Mouse (Mus musculus) limb, embryonic 15.5 days (tissue): ENCODE results near the gene Klk1. TPM values are rescaled to one million over a fixed set of nuclear protein-coding genes. Genes with fewer than 3 reads are reported as not detected.

Source experiments
- ATAC-seq: fragments of 200-750 bp; cut with Nextera tagmentation; 2 replicates; pipeline ENCODE4 v1.8.0; 2017; ENCODE audit warnings: low read depth, moderate TSS enrichment; ENCODE audit not compliant: insufficient number of reproducible peaks, low FRiP score, low TSS enrichment
- H3K27ac ChIP-seq: fragments of 300-500 bp; sonication (generic); 2 replicates; pipeline ENCODE4 v1.5.1; 2015; ENCODE audit warnings: moderate library complexity, mild to moderate bottlenecking, inconsistent platforms
- H3K27me3 ChIP-seq: fragments of 300-500 bp; sonication (generic); 2 replicates; pipeline ENCODE4 v1.6.1; 2015; ENCODE audit warnings: inconsistent platforms
- H3K36me3 ChIP-seq: fragments of 300-500 bp; sonication (generic); 2 replicates; pipeline ENCODE4 v1.6.1; 2015; ENCODE audit warnings: inconsistent platforms
- H3K4me1 ChIP-seq: fragments of 300-500 bp; sonication (generic); 2 replicates; pipeline ENCODE4 v1.6.1; 2015; ENCODE audit warnings: inconsistent platforms
- H3K4me2 ChIP-seq: fragments of 300-500 bp; sonication (generic); 2 replicates; pipeline ENCODE4 v1.6.1; 2015; ENCODE audit warnings: mild to moderate bottlenecking, inconsistent platforms
- H3K4me3 ChIP-seq: fragments of 300-500 bp; sonication (generic); 2 replicates; pipeline ENCODE4 v1.5.1; 2015; ENCODE audit warnings: mild to moderate bottlenecking, inconsistent platforms
- H3K9ac ChIP-seq: fragments of 300-500 bp; sonication (generic); 2 replicates; pipeline ENCODE4 v1.6.1; 2015; ENCODE audit warnings: inconsistent platforms
- H3K9me3 ChIP-seq: fragments of 300-500 bp; sonication (generic); 2 replicates; pipeline ENCODE4 v1.6.1; 2016; ENCODE audit warnings: inconsistent platforms
- WGBS: fragments of 180-500 bp; shearing (Covaris S2); methylation state at CpG from one replicate; pipeline ENCODE4 v1.1.7; 2015; 5-methylcytosine and 5-hydroxymethylcytosine counted together
- polyA plus RNA-seq: library from polyadenylated mRNA; unstranded; fragments of >200 nt; fragmentation: Nextera tagmentation; extraction: Ambion mirVana; gene quantifications from 2 replicates; pipeline ENCODE4 v1.2.1, GENCODE M21; 2015

Klk1 gene
- polyA plus RNA-seq, 1 experiment from 2014 or later: 0.20 TPM

DNA sequence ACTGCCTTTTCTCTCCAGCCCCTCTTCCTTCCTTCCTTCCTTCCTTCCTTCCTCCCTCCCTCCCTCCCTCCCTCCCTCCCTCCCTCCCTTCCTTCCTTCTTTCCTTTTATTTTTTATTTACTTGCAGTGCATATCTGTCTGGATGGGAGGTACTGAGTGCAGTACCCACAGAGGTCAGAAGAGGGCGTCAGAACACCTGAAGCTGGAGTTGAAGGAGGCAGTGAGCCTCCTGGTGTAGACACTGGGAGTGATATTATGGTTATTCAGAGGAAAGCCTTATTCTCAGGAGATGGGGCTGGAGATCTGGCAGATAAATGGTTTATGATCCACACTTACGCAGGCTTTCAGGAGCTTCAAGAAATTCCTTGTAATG lies 52.1 kb downstream of the Klk1 start:
- 45% methylated on average over 2 of the region's 2 CpGs for WGBS
- Histone ChIP-seq H3K9me3 (no peaks in the 10 kb centered on the region), H3K9ac (no peak overlapping the region), H3K27ac (no peak overlapping the region), H3K4me2 (no peak overlapping the region), H3K4me3 (no peak overlapping the region), H3K4me1 (no peaks in the 10 kb centered on the region), H3K36me3 (no peaks in the 10 kb centered on the region), H3K27me3 (peaks cover 32% of the 10 kb centered on the region)
- ATAC-seq: no peak

Other genes starting within 250 kb of the Klk1 start
- not detected in 2 replicates for gene Klk1b9, start 249.3 kb upstream of the Klk1 start, polyA plus RNA-seq
- not detected in 2 replicates for gene Klk1b11, start 229.5 kb upstream of the Klk1 start, polyA plus RNA-seq
- 0.31 and 3.5 TPM in 2 replicates for gene Klk1b26, start 213.2 kb upstream of the Klk1 start, polyA plus RNA-seq
- not detected in 2 replicates for gene Klk1b27, start 173.1 kb upstream of the Klk1 start, polyA plus RNA-seq
- not detected in 2 replicates for gene Klk1b21, start 123.0 kb upstream of the Klk1 start, polyA plus RNA-seq
- gene Klk1b22, start 112.7 kb upstream of the Klk1 start, polyA plus RNA-seq: not detected in 2 replicates
- not detected in 2 replicates for gene Klk1b16, start 88.6 kb upstream of the Klk1 start, polyA plus RNA-seq
- gene Klk1b24, start 37.1 kb upstream of the Klk1 start, polyA plus RNA-seq: not detected in 2 replicates
- not detected in 2 replicates for gene Klk1b3, start 27.2 kb upstream of the Klk1 start, polyA plus RNA-seq
- gene Klk1b4, start 17.9 kb upstream of the Klk1 start, polyA plus RNA-seq: not detected in 2 replicates
- not detected in 2 replicates for gene Klk1b5, start 9.4 kb upstream of the Klk1 start, polyA plus RNA-seq
- not detected in 2 replicates for gene Gm36864, start 10.8 kb downstream of the Klk1 start, polyA plus RNA-seq
- 0.51 and 1.0 TPM in 2 replicates for gene 1700028J19Rik, start 21.3 kb downstream of the Klk1 start, polyA plus RNA-seq
- 163 and 183 TPM in 2 replicates for gene 2410002F23Rik, start 21.4 kb downstream of the Klk1 start, polyA plus RNA-seq
- gene Acp4, start 32.0 kb downstream of the Klk1 start, polyA plus RNA-seq: 0.33 and 0.83 TPM in 2 replicates
- gene Gm15517, start 36.1 kb downstream of the Klk1 start, polyA plus RNA-seq: not detected in 2 replicates
- gene Clec11a, start 81.5 kb downstream of the Klk1 start, polyA plus RNA-seq: 24.0 and 31.1 TPM in 2 replicates
- gene Shank1, start 84.9 kb downstream of the Klk1 start, polyA plus RNA-seq: 2.4 and 3.2 TPM in 2 replicates
- gene Syt3, start 158.7 kb downstream of the Klk1 start, polyA plus RNA-seq: 2.2 and 3.2 TPM in 2 replicates
- 0.43 and 0.58 TPM in 2 replicates for gene 1700008O03Rik, start 160.5 kb downstream of the Klk1 start, polyA plus RNA-seq
- 0.55 and 0.87 TPM in 2 replicates for gene Lrrc4b, start 203.7 kb downstream of the Klk1 start, polyA plus RNA-seq
- 0.29 and 0.56 TPM in 2 replicates for gene Aspdh, start 240.0 kb downstream of the Klk1 start, polyA plus RNA-seq
- 92.9 and 121 TPM in 2 replicates for gene Josd2, start 242.6 kb downstream of the Klk1 start, polyA plus RNA-seq